Mouse (Mus musculus) limb, embryonic 15.5 days (tissue): ENCODE measurements around the gene Tmed9. TPM values are rescaled to one million over a fixed set of nuclear protein-coding genes. Genes with fewer than 3 reads are reported as not detected.

Experiments used
- ATAC-seq: fragments of 200-750 bp; cut with Nextera tagmentation; 2 replicates; pipeline ENCODE4 v1.8.0; 2017; ENCODE audit warnings: low read depth, moderate TSS enrichment; ENCODE audit not compliant: insufficient number of reproducible peaks, low FRiP score, low TSS enrichment
- H3K27ac ChIP-seq: fragments of 300-500 bp; sonication (generic); 2 replicates; pipeline ENCODE4 v1.5.1; 2015; ENCODE audit warnings: moderate library complexity, mild to moderate bottlenecking, inconsistent platforms
- H3K27me3 ChIP-seq: fragments of 300-500 bp; sonication (generic); 2 replicates; pipeline ENCODE4 v1.6.1; 2015; ENCODE audit warnings: inconsistent platforms
- H3K36me3 ChIP-seq: fragments of 300-500 bp; sonication (generic); 2 replicates; pipeline ENCODE4 v1.6.1; 2015; ENCODE audit warnings: inconsistent platforms
- H3K4me1 ChIP-seq: fragments of 300-500 bp; sonication (generic); 2 replicates; pipeline ENCODE4 v1.6.1; 2015; ENCODE audit warnings: inconsistent platforms
- H3K4me2 ChIP-seq: fragments of 300-500 bp; sonication (generic); 2 replicates; pipeline ENCODE4 v1.6.1; 2015; ENCODE audit warnings: mild to moderate bottlenecking, inconsistent platforms
- H3K4me3 ChIP-seq: fragments of 300-500 bp; sonication (generic); 2 replicates; pipeline ENCODE4 v1.5.1; 2015; ENCODE audit warnings: mild to moderate bottlenecking, inconsistent platforms
- H3K9ac ChIP-seq: fragments of 300-500 bp; sonication (generic); 2 replicates; pipeline ENCODE4 v1.6.1; 2015; ENCODE audit warnings: inconsistent platforms
- H3K9me3 ChIP-seq: fragments of 300-500 bp; sonication (generic); 2 replicates; pipeline ENCODE4 v1.6.1; 2016; ENCODE audit warnings: inconsistent platforms
- WGBS: fragments of 180-500 bp; shearing (Covaris S2); methylation state at CpG from one replicate; pipeline ENCODE4 v1.1.7; 2015; 5-methylcytosine and 5-hydroxymethylcytosine counted together
- polyA plus RNA-seq: library from polyadenylated mRNA; unstranded; fragments of >200 nt; fragmentation: Nextera tagmentation; extraction: Ambion mirVana; gene quantifications from 2 replicates; pipeline ENCODE4 v1.2.1, GENCODE M21; 2015

The Tmed9 gene
- polyA plus RNA-seq, 1 experiment from 2014 or later = 263 TPM

GRCm38 (mm10) chr13:55595375-55595774 lies 21.8 kb downstream of the Tmed9 start:
- WGBS = 88% methylated on average over 12 of the region's 12 CpGs
- Histone ChIP-seq H3K9ac (no peak overlapping the region), H3K4me1 (peaks cover 16% of the 10 kb centered on the region), H3K27me3 (no peaks in the 10 kb centered on the region), H3K4me2 (no peak overlapping the region), H3K27ac (no peak overlapping the region), H3K9me3 (no peaks in the 10 kb centered on the region), H3K4me3 (no peak overlapping the region), H3K36me3 (peaks cover 41% of the 10 kb centered on the region)
- no peak for ATAC-seq

GRCm38 (mm10) chr13:55596802-55597201 lies 23.3 kb downstream of the Tmed9 start:
- H3K9ac ChIP-seq = no peak overlapping the region
- no peak overlapping the region for H3K4me3 ChIP-seq
- H3K27me3 ChIP-seq = no peaks in the 10 kb centered on the region
- H3K9me3 ChIP-seq = no peaks in the 10 kb centered on the region
- peaks cover 23% of the 10 kb centered on the region for H3K4me1 ChIP-seq
- no peak overlapping the region for H3K4me2 ChIP-seq
- no peak overlapping the region for H3K27ac ChIP-seq
- peaks cover 41% of the 10 kb centered on the region for H3K36me3 ChIP-seq
- 95% methylated on average over 12 of the region's 12 CpGs for WGBS
- no peak for ATAC-seq

DNA sequence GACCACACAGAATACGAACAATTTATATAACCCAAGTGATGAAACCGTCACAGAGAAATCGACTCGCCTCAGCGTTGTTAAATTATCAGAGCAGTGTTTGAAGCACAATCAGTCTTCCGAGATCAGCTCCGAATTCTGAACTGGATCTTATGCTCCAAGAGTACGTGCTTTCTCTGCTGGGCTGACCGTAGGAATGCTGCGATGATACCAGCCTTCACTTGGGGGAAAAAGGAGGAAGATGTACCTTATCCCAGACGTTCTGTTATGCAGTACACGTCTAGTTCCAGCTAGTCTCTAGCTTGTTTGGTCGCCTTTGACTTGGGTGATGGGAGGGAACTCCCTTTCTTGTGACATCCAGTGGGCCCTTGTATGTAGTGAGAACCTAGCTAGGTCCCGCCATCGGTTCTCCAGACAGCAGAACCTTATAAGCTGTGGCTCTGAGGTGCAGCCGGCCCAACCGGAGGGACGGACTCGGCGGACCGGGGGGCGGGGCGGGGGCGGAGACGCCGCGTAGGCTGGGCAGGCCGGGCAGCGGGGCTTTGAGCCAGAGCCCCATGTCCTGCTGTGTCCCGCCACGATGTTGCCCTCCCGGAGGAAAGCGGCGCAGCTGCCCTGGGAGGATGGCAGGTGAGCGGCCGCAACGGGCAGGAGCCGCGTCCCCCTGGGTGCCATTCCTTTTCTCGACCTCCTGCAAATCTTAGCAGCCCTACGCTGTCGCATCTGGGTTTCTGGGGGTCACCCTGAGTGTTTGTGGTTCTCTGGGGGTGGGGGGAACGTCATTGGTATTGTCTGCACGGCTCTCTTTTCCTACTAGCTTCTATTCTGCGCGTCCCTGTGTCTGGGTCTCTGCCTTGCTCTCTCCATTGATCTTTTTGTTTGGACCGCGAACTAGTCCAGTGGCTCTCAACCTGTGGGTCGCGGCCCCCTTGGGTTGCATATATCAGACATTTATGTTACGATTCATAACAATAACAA lies 26.3 kb downstream of the Tmed9 start, which contains the start of gene B4galt7:
Gene B4galt7 (plus strand): TSS at position 331 of the 975 bp plus-strand sequence.
- Histone ChIP-seq H3K27me3 (no peaks in the 10 kb centered on the region), H3K9ac (peak within 1 kb of the TSS; percentile 67), H3K4me1 (peaks cover 16% of the 10 kb centered on the region), H3K4me2 (peak within 1 kb of the TSS; percentile 63), H3K9me3 (no peaks in the 10 kb centered on the region), H3K27ac (peak within 1 kb of the TSS; percentile 50; the same call in 1 of the 2 replicates), H3K4me3 (peak within 1 kb of the TSS; percentile 75), H3K36me3 (peaks cover 53% of the 10 kb centered on the region)
- 8% methylated on average over 51 of the region's 51 CpGs for WGBS
- peak; percentile 82 for ATAC-seq

GRCm38 (mm10) chr13:55600657-55601056 lies 27.1 kb downstream of the Tmed9 start:
- ATAC-seq = no peak
- Histone ChIP-seq H3K27me3 (no peaks in the 10 kb centered on the region), H3K27ac (no peak overlapping the region), H3K9me3 (no peaks in the 10 kb centered on the region), H3K4me3 (peak overlapping the region; percentile 75), H3K9ac (peak overlapping the region; percentile 67), H3K4me2 (peak overlapping the region; percentile 63), H3K36me3 (peaks cover 51% of the 10 kb centered on the region), H3K4me1 (peaks cover 16% of the 10 kb centered on the region)
- WGBS = 21% methylated on average over 9 of the region's 9 CpGs

GRCm38 (mm10) chr13:55601611-55602010 lies 28.1 kb downstream of the Tmed9 start:
- Histone ChIP-seq H3K27me3 (no peaks in the 10 kb centered on the region), H3K4me2 (no peak overlapping the region), H3K4me3 (no peak overlapping the region), H3K27ac (no peak overlapping the region), H3K9me3 (no peaks in the 10 kb centered on the region), H3K36me3 (peaks cover 50% of the 10 kb centered on the region), H3K4me1 (peaks cover 16% of the 10 kb centered on the region), H3K9ac (no peak overlapping the region)
- 9% methylated on average over 3 of the region's 3 CpGs for WGBS
- no peak for ATAC-seq

- no peak overlapping the region for H3K27ac ChIP-seq
- H3K4me2 ChIP-seq = no peak overlapping the region
- H3K9me3 ChIP-seq = no peaks in the 10 kb centered on the region
- no peak overlapping the region for H3K9ac ChIP-seq
- 86% methylated on average over 3 of the region's 3 CpGs for WGBS
- H3K27me3 ChIP-seq = no peaks in the 10 kb centered on the region
- no peak for ATAC-seq
- H3K36me3 ChIP-seq = peaks cover 62% of the 10 kb centered on the region
- H3K4me1 ChIP-seq = peaks cover 12% of the 10 kb centered on the region
- no peak overlapping the region for H3K4me3 ChIP-seq
These were observed 31.1 kb downstream of the Tmed9 start for GRCm38 (mm10) chr13:55604606-55605005.

GRCm38 (mm10) chr13:55606899-55607623 lies 33.5 kb downstream of the Tmed9 start:
- no peak for ATAC-seq
- WGBS = 77% methylated on average over 10 of the region's 10 CpGs

GRCm38 (mm10) chr13:55607624-55608006 lies 34.1 kb downstream of the Tmed9 start:
- Histone ChIP-seq H3K4me2 (no peak overlapping the region), H3K36me3 (peaks cover 72% of the 10 kb centered on the region), H3K9me3 (no peaks in the 10 kb centered on the region), H3K27me3 (no peaks in the 10 kb centered on the region), H3K4me1 (no peaks in the 10 kb centered on the region), H3K9ac (no peak overlapping the region), H3K4me3 (no peak overlapping the region), H3K27ac (no peak overlapping the region)
- 95% methylated on average over 2 of the region's 2 CpGs for WGBS
- ATAC-seq = no peak

More at GRCm38 (mm10) chr13:55606899-55607623, 33.5 kb downstream of the Tmed9 start:
- Histone ChIP-seq H3K27ac (no peak overlapping the region), H3K4me3 (no peak overlapping the region), H3K27me3 (no peaks in the 10 kb centered on the region), H3K4me2 (no peak overlapping the region), H3K9ac (no peak overlapping the region), H3K4me1 (peaks cover 4% of the 10 kb centered on the region; the same call in 1 of the 2 replicates), H3K36me3 (peaks cover 77% of the 10 kb centered on the region), H3K9me3 (no peaks in the 10 kb centered on the region)

- no peak for ATAC-seq
- no peak overlapping the region for H3K4me3 ChIP-seq
- WGBS = 36% methylated on average over 7 of the region's 7 CpGs
These were observed 38.5 kb downstream of the Tmed9 start for GRCm38 (mm10) chr13:55611996-55612395.

GRCm38 (mm10) chr13:55613471-55613870 lies 39.9 kb downstream of the Tmed9 start:
- no peaks in the 10 kb centered on the region for H3K9me3 ChIP-seq
- H3K27ac ChIP-seq = no peak overlapping the region
- ATAC-seq = no peak
- no peak overlapping the region for H3K4me2 ChIP-seq
- H3K4me3 ChIP-seq = no peak overlapping the region
- H3K36me3 ChIP-seq = peaks cover 27% of the 10 kb centered on the region
- no peaks in the 10 kb centered on the region for H3K27me3 ChIP-seq
- H3K4me1 ChIP-seq = no peaks in the 10 kb centered on the region
- WGBS = 48% methylated on average over 5 of the region's 5 CpGs
- no peak overlapping the region for H3K9ac ChIP-seq

More at GRCm38 (mm10) chr13:55611996-55612395, 38.5 kb downstream of the Tmed9 start:
- no peaks in the 10 kb centered on the region for H3K9me3 ChIP-seq
- H3K9ac ChIP-seq = no peak overlapping the region
- no peaks in the 10 kb centered on the region for H3K4me1 ChIP-seq
- H3K27ac ChIP-seq = no peak overlapping the region
- H3K27me3 ChIP-seq = no peaks in the 10 kb centered on the region
- peaks cover 41% of the 10 kb centered on the region for H3K36me3 ChIP-seq
- no peak overlapping the region for H3K4me2 ChIP-seq

DNA sequence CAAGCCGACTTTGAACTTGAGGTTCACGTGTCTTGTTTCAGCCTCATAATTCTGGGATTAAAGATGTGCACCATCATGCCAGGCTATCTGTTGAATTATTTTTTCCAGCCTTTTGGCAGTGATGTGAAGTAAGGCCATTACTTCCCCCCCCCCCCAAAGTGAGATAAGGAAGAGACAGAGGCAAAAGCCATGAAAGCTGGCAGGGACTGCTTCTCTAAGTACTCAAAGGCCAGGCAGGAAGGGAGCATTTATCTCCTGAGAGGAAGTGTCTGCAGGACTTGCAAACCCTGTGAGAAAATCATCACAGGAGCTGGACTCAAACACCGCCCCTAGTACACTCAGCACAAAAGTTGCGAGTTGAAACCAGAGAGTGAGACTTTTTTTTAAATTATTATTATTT lies 45.8 kb downstream of the Tmed9 start:
- Histone ChIP-seq H3K9ac (no peak overlapping the region), H3K27me3 (no peaks in the 10 kb centered on the region), H3K4me2 (no peak overlapping the region), H3K36me3 (no peaks in the 10 kb centered on the region; the same call in 1 of the 2 replicates), H3K4me3 (no peak overlapping the region), H3K27ac (no peak overlapping the region), H3K9me3 (no peaks in the 10 kb centered on the region), H3K4me1 (peaks cover 13% of the 10 kb centered on the region)
- 90% methylated on average over 4 of the region's 4 CpGs for WGBS
- no peak for ATAC-seq

DNA sequence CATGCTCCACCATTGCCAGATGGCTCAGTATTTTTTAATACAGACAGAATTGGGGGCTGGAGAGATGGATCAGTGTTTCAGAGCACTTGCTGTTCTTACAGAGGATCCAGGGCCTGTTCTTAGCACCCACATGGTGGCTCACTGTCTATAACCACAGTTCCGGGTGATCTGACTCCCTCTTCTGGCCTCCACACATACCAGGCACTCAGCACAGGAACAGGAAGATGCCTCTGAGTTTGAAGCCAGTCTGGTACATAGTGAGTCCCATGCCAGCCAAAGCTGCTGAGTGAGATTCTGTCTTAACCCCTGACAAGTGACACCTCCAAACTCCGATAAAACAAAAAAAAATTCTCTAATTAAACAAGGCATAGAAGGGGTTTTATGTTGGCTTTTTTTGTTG lies 46.7 kb downstream of the Tmed9 start:
- 74% methylated on average over 2 of the region's 2 CpGs for WGBS
- H3K36me3 ChIP-seq = peaks cover 5% of the 10 kb centered on the region; the same call in 1 of the 2 replicates
- H3K4me1 ChIP-seq = peaks cover 18% of the 10 kb centered on the region
- H3K4me3 ChIP-seq = no peak overlapping the region
- no peak overlapping the region for H3K4me2 ChIP-seq
- ATAC-seq = no peak
- H3K9me3 ChIP-seq = no peaks in the 10 kb centered on the region
- no peak overlapping the region for H3K27ac ChIP-seq
- no peak overlapping the region for H3K9ac ChIP-seq
- H3K27me3 ChIP-seq = no peaks in the 10 kb centered on the region
